9 mouse cellular contexts compared by ENCODE assay signal in the genomic region with DNA sequence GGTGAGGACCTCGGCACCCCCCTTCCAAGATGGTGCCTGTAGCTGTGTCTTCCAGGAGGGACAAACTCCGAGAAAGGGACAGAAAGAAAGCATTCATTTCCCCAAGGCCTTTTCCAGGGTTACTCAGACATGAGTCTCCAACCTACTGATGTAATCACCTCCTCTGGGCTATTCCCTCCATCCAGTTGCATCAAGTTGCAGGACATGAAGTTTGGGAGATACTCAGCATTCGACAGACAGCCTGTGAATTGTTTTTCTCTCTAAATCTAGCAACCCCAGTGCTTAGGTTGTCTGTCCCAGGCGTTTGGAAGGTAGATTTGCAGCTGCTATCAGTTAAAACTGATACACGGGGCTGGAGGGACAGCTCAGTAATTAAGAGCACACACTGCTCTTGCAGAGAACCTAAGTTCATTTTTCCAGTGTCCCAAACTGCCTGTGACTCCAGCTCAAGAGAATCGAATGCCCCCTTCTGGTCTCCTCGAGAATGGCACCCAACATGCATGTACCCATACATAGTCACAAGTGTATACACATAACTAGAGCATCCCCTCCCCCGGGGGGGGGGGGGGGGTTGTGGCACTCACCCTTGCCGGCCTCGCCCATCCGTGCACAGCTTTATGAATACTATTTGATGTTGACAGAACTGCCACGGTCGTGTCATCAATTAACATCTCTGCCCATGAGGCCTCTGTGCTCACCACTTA.
DNase-seq lines count a peak whose midpoint lies in the region; ATAC-seq and TF ChIP-seq lines count a peak whose summit lies in the region.
"Had no signal": no experiment of that assay in that cellular context is flagged by ENCODE, and none has a peak within 500 bp of the region (broad histone marks: within the 10 kb centered on the region; RNA-seq: fewer than 3 reads in every experiment).

No protein-coding gene starts in this region.

- H3K27me3 ChIP-seq in hindbrain, embryonic 10.5 days (ENCODE audit: insufficient read depth, poor library complexity, severe bottlenecking) = no peaks in the 10 kb centered on the region
- H3K27me3 ChIP-seq in hindbrain, embryonic 16.5 days (replicated peaks; ENCODE audit: control insufficient read depth, insufficient read depth, low read length) = no peaks in the 10 kb centered on the region
- H3K27me3 ChIP-seq in E14TG2a.4 (ENCODE audit: insufficient read depth, low read length) = no peaks in the 10 kb centered on the region
- H3K27me3 ChIP-seq: limb, embryonic 13.5 days had no signal

- peaks cover 33% of the 10 kb centered on the region for H3K4me1 ChIP-seq in hindbrain, embryonic 10.5 days (replicated peaks)
- H3K4me1 ChIP-seq in hindbrain, embryonic 16.5 days (ENCODE audit: control insufficient read depth, insufficient read depth, low read depth, low read length) = no peaks in the 10 kb centered on the region; the same call in 1 of the 2 replicates
- H3K4me1 ChIP-seq in E14TG2a.4 (replicated peaks; ENCODE audit: low read depth, low read length) = peaks cover 5% of the 10 kb centered on the region

- H3K4me3 ChIP-seq in hindbrain, embryonic 10.5 days = no peak overlapping the region
- no peak overlapping the region for H3K4me3 ChIP-seq in hindbrain, embryonic 16.5 days (ENCODE audit: low read length)
- H3K4me3 ChIP-seq in E14TG2a.4 (replicated peaks; ENCODE audit: low read length) = no peak overlapping the region
- H3K4me3 ChIP-seq: limb, embryonic 13.5 days had no signal

- TF ChIP-seq CTCF in E14TG2a.4 (conservative IDR thresholded peaks at IDR 0.05; ENCODE audit: low read length) = peak; percentile 27

- no peak overlapping the region for H3K27ac ChIP-seq in hindbrain, embryonic 10.5 days
- no peak overlapping the region for H3K27ac ChIP-seq in hindbrain, embryonic 16.5 days (ENCODE audit: low read depth, low read length)
- H3K27ac ChIP-seq: limb, embryonic 13.5 days had no signal

- H3K9me3 ChIP-seq in hindbrain, embryonic 10.5 days = no peaks in the 10 kb centered on the region
- H3K9me3 ChIP-seq in hindbrain, embryonic 16.5 days (ENCODE audit: control insufficient read depth, low read length) = no peaks in the 10 kb centered on the region
- H3K9me3 ChIP-seq in E14TG2a.4 (ENCODE audit: low read length) = peaks cover 14% of the 10 kb centered on the region
- H3K9me3 ChIP-seq: limb, embryonic 13.5 days had no signal

- DNase-seq in hindbrain, embryonic 10.5 days (ENCODE audit: low spot score) = peak; percentile 40
- DNase-seq in c-Kit-positive CD71-positive TER-119-positive erythroid progenitor cells, embryonic 14.5 days (ENCODE audit: low spot score) = peak; percentile 19
- DNase-seq in kidney, postnatal 4 days = peak; percentile 64 to 68
- peak; percentile 47 for DNase-seq in thymus, postnatal 14 days
- DNase-seq in left cerebral cortex, adult 9 months (ENCODE audit: low spot score in 2 of 2) = no peak

- ATAC-seq in hindbrain, embryonic 16.5 days = no peak
- ATAC-seq in erythroid progenitor cell, adult 5-6 weeks (replicated peaks; ENCODE audit: low FRiP score, poor library complexity, severe bottlenecking) = no peak

- WGBS in hindbrain, embryonic 10.5 days = 67% methylated on average over 13 of the region's 13 CpGs
- 77% methylated on average over 13 of the region's 13 CpGs for WGBS in hindbrain, embryonic 16.5 days

- H3K4me2 ChIP-seq in hindbrain, embryonic 16.5 days (ENCODE audit: low read length) = no peak overlapping the region
- H3K4me2 ChIP-seq: limb, embryonic 13.5 days had no signal

- H3K36me3 ChIP-seq in hindbrain, embryonic 10.5 days = peaks cover 5% of the 10 kb centered on the region; the same call in 1 of the 2 replicates
- no peaks in the 10 kb centered on the region for H3K36me3 ChIP-seq in hindbrain, embryonic 16.5 days (ENCODE audit: control insufficient read depth, insufficient read depth, low read length)
- no peaks in the 10 kb centered on the region for H3K36me3 ChIP-seq in E14TG2a.4 (ENCODE audit: insufficient read depth, low read length)
- H3K36me3 ChIP-seq: limb, embryonic 13.5 days had no signal

- no peak overlapping the region for H3K9ac ChIP-seq in hindbrain, embryonic 16.5 days (ENCODE audit: low read depth, low read length)
- H3K9ac ChIP-seq: limb, embryonic 13.5 days had no signal

Comparison
In these comparisons a context has a peak if more than half of its experiments do, and no peak if none do; other contexts are left out.
1. DNase-seq: peak in hindbrain, embryonic 10.5 days (single experiment), c-Kit-positive CD71-positive TER-119-positive erythroid progenitor cells, embryonic 14.5 days (single experiment), kidney, postnatal 4 days (2 of 2) and thymus, postnatal 14 days (single experiment); none in left cerebral cortex, adult 9 months (0 of 2).